Mouse (Mus musculus) right cerebral cortex, postnatal 14 days (tissue): ENCODE measurements around the gene Donson.
"Not testable (repeated sequence)": the region's sequence is repeated elsewhere in the genome, so short reads cannot be mapped to it uniquely, and the experiment has no call there.

Experiments
- DNase-seq: peaks from one replicate; pipeline ENCODE4 v3.0.0; 2022

Donson gene

GRCm38 (mm10) chr16:91688023-91688618 is 449 bp downstream of the Donson start:
- DNase-seq = no peak

GRCm38 (mm10) chr16:91686369-91686768 is 2.2 kb downstream of the Donson start:
- DNase-seq = no peak

DNA sequence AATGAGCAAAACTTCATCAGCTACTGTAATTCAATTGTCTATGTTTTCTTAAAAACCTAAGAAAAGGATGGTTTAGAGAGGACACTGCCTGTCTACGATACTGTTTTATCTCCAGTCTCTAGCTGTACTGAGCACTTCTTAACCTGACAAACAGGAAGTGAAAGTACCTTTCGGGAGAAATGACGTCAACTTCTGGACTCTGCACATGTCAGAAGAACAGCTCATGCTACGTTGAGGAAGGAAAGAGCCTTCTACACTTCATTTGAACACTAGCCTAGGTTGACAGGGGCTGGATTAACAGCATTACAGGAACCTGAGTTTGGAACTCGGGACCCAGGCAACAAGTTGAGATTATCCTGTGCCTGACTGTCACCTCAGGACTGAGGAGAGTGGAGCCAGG is 3.0 kb downstream of the Donson start:
- DNase-seq = no peak

- DNase-seq = no peak
Measured at GRCm38 (mm10) chr16:91680656-91681055, 7.9 kb downstream of the Donson start.

- DNase-seq = no peak
Measured at GRCm38 (mm10) chr16:91678147-91678911, 10.2 kb downstream of the Donson start.

DNA sequence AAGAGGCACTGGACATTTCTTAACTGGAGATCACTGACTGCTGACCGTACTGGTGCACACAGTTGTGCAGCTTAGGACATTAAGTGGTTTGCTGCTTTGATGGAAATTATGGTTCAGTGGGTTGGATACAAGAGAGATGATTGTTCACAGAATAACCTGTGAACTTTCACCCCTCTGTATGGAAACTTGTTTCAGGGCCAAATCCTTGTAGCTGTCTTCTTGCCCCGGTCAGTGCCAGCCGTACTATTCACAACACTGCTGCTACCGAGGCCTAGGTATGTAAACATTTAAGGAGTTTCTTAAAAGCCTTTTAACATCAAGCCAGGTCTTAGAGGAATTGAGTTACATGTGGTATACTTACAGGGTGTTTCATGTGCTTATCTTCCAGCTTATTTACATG is 14.1 kb downstream of the Donson start:
- DNase-seq = no peak

GRCm38 (mm10) chr16:91663795-91664194 is 24.8 kb downstream of the Donson start:
- DNase-seq = no peak

DNA sequence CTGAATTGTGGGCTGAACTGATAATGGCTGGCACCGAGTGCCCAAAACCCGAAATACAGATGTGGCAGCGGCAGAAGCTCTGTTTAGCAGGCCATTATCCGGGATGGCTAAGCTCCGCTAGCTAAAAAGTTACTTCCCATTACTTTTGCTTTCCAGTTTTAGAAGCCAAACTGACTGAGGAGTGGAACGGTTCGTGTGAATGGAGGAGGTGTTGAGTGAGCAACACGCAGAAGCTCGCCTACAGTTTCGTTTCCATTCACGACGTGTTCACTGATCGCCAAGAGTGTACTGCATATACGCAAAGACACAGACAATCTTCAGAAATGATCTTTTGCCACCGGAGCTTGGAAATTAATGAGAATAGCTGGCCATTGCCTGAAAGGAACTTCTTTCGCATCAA is 26.2 kb downstream of the Donson start:
- no peak for DNase-seq

- no peak for DNase-seq
Measured at GRCm38 (mm10) chr16:91661397-91661796, 27.2 kb downstream of the Donson start.

DNA sequence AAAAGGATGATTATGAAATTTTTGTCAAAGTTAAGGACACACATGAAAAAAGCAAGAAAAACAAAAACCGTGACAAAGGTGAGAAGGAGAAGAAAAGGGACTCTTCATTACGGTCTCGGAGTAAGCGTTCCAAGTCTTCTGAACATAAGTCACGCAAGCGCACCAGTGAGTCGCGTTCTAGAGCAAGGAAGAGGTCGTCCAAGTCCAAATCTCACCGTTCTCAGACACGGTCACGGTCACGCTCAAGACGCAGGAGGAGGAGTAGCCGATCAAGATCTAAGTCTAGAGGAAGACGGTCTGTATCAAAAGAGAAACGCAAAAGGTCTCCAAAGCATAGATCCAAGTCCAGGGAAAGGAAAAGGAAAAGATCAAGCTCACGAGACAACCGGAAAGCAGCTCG is 28.8 kb downstream of the Donson start:
- no peak for DNase-seq

DNA sequence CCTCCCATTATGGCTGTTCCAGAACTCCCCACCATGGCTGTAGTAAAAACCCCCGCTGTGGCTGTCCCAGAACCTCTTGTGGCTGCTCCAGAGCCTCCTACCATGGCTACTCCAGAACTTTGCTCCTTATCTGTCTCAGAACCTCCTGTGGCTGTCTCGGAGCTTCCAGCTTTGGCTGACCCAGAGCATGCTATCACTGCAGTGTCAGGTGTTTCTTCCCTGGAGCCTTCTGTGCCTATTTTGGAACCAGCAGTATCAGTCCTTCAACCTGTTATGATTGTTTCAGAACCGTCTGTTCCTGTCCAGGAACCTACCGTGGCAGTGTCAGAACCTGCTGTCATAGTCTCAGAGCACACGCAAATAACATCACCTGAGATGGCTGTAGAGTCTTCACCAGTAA is 30.1 kb downstream of the Donson start:
- DNase-seq = no peak

DNA sequence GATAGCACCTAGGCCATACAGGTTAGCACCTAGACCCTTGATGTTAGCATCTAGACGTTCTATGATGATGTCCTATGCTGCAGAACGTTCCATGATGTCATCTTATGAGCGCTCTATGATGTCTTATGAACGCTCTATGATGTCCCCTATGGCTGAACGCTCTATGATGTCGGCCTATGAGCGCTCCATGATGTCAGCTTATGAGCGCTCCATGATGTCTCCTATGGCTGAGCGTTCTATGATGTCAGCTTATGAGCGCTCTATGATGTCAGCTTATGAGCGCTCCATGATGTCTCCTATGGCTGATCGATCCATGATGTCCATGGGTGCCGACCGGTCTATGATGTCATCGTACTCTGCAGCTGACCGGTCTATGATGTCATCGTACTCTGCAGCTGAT is 31.3 kb downstream of the Donson start:
- no peak for DNase-seq

DNA sequence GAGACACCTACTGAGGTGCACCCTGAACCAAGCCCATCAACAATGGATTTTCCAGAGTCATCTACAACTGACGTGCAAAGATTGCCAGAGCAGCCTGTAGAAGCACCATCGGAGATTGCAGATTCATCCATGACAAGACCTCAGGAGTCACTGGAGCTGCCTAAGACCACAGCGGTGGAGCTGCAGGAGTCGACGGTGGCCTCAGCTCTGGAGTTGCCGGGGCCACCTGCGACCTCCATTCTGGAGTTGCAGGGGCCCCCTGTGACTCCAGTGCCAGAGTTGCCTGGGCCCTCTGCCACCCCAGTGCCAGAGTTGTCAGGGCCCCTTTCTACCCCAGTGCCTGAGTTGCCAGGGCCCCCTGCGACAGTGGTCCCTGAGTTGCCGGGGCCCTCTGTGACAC is 33.3 kb downstream of the Donson start:
- no peak for DNase-seq

DNA sequence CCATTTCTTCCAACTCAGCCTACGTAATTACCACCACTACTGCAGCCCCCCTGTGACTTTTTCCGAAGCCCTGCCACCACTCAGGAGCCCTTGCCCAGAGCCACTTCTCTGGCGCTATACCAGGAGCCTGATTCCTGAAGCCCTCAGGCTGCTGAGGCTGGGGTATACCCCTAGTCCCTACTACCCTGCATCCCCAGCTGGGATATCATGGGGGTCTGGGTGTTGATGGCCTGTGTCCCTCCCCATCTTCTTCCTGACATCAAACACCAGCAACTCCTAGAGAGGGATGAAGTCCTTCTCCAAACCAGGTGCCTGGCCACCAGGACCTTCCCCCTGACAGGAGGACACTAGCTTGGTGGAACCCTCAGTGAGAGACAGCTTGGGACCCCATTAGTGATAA is 36.4 kb downstream of the Donson start:
- no peak for DNase-seq

GRCm38 (mm10) chr16:91649781-91650180 is 38.8 kb downstream of the Donson start:
- no peak for DNase-seq

GRCm38 (mm10) chr16:91649246-91649645 is 39.3 kb downstream of the Donson start:
- DNase-seq = no peak

GRCm38 (mm10) chr16:91648220-91648550 is 40.4 kb downstream of the Donson start:
- peak; percentile 76 for DNase-seq

GRCm38 (mm10) chr16:91647461-91648219 is 40.9 kb downstream of the Donson start, which contains the start of gene Son:
Gene Son (plus strand): TSS chr16:91647506.
- peak; percentile 97 for DNase-seq

DNA sequence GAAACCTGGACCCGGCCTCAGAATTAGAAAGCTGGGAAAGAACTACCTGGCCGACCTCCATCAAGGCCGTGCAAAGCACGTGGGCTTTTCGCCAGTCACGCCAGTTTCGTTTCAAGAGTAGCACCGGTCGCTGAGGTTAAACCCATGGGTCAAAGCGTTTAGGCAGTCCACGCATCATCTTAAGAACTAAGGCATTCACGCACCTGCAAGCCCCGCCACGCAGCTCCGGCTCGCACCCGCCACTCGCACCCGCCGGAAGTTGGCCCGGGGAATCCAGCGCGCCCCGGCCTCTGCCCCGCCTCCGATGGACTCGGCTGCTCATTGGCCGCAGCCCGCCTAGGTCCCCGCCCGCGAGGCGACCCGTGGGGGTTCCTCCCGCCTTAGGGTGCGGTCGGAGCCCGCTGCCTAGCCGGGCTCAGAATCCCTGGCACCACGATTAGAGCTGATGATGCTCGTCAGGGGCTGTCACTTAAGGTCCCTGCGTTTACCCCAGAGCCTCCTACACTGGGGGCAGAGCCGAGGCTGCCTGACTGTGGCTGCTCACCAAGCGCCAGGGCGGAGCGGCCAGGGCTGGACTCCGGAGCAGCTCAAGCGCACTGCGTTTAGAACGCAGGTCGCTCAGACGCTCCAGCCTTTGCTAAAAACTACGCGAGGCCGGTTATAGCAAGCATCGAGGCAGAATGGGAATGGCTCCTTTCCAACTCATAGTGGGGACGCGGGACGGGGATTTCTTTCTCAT is 41.7 kb downstream of the Donson start, which contains the start of gene Gart:
Gene Gart (minus strand): TSS at position 272 of the 739 bp plus-strand sequence.
- DNase-seq = peak; percentile 93

GRCm38 (mm10) chr16:91645995-91646602 is 42.5 kb downstream of the Donson start:
- no peak for DNase-seq

DNA sequence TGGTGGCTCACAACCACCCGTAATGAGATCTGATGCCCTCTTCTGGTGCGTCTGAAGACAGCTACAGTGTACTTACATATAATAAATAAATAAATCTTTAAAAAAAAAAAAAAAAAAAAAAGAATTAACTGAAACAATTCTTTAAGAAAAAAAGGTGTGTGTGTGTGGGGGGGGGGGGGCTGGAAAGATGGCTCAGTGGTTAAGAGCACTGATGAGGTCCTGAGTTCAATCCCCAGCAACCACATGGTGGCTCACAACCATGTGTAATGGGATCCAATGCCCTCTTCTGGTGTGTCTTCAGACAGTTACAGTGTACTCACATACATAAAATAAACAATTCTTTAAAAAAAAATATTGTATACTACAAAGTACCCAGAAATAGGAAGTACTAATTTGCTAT is 43.1 kb downstream of the Donson start:
- DNase-seq = not testable (repeated sequence)

DNA sequence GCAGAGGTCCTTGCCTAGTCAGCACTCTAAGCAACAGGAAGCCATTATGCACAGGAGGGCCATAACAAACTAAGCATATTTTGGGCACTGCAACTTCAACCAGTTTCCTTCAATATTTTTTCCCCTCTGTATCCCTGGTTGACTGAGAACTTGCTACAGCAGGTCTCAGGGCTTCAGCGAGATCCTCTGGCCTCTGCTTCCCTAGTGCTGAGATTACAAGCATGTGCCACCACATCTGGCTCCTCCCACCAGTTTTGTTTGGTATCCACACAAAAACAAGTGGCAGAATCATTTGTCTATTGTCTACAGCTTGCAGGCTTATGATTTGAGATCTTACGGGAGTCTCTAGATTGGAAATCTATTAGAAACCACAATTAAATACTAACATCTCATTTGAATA is 43.7 kb downstream of the Donson start:
- no peak for DNase-seq

- DNase-seq = no peak
Measured at GRCm38 (mm10) chr16:91640171-91640570, 48.4 kb downstream of the Donson start.
